Mouse (Mus musculus) lung, embryonic 16.5 days (tissue): ENCODE results near the gene Tlnrd1. TPM values are rescaled to one million over a fixed set of nuclear protein-coding genes. Genes with fewer than 3 reads are reported as not detected.
A peak's percentile ranks its signal among the peaks of the same experiment; 100 is the strongest.

Source experiments
- ATAC-seq: fragments of 200-750 bp; cut with Nextera tagmentation; 2 replicates; pipeline ENCODE4 v1.8.0; 2017; ENCODE audit warnings: low read depth, mild to moderate bottlenecking, moderate library complexity
- H3K27ac ChIP-seq: fragments of 300-500 bp; sonication (generic); 2 replicates; pipeline ENCODE4 v1.5.1; 2014; ENCODE audit warnings: mild to moderate bottlenecking, control low read depth, low read length
- H3K27me3 ChIP-seq: fragments of 300-500 bp; sonication (generic); 2 replicates; pipeline ENCODE4 v1.6.1; 2014; ENCODE audit warnings: low read depth, low read length, mixed read lengths; ENCODE audit not compliant: control insufficient read depth, insufficient read depth
- H3K36me3 ChIP-seq: fragments of 300-500 bp; sonication (generic); 2 replicates; pipeline ENCODE4 v1.6.1; 2014; ENCODE audit warnings: low read length; ENCODE audit not compliant: control insufficient read depth, insufficient read depth
- H3K4me1 ChIP-seq: fragments of 300-500 bp; sonication (generic); replicated peaks from 2 replicates; pipeline ENCODE4 v1.6.1; 2014; ENCODE audit warnings: low read length, mixed read lengths; ENCODE audit not compliant: control insufficient read depth, insufficient read depth
- H3K4me2 ChIP-seq: fragments of 300-500 bp; sonication (generic); 2 replicates; pipeline ENCODE4 v1.6.1; 2014; ENCODE audit warnings: low read depth, low read length, control low read depth
- H3K4me3 ChIP-seq: fragments of 300-500 bp; sonication (generic); 2 replicates; pipeline ENCODE4 v1.5.1; 2014; ENCODE audit warnings: mild to moderate bottlenecking, low read length, control low read depth
- H3K9ac ChIP-seq: fragments of 300-500 bp; sonication (generic); 2 replicates; pipeline ENCODE4 v1.6.1; 2014; ENCODE audit warnings: low read length, control low read depth
- H3K9me3 ChIP-seq: fragments of 300-500 bp; sonication (generic); 2 replicates; pipeline ENCODE4 v1.6.1; 2016; ENCODE audit warnings: low read length; ENCODE audit not compliant: control insufficient read depth
- WGBS: fragments of 180-500 bp; shearing (Covaris S2); extraction: QIAGEN DNeasy Blood & Tissue Kit; methylation state at CpG from one replicate; pipeline ENCODE4 v1.1.7; 2014; 5-methylcytosine and 5-hydroxymethylcytosine counted together
- polyA plus RNA-seq: library from polyadenylated mRNA; unstranded; fragments of >200 nt; fragmentation: Nextera tagmentation; extraction: Ambion mirVana; gene quantifications from 2 replicates; pipeline ENCODE4 v1.2.1, GENCODE M21; 2015

The Tlnrd1 gene
- polyA plus RNA-seq, 1 experiment from 2014 or later: 10.5 TPM

GRCm38 (mm10) chr7:83886366-83887129 lies 2.4 kb upstream of the Tlnrd1 start:
- H3K27ac ChIP-seq: no peak overlapping the region

GRCm38 (mm10) chr7:83885835-83886234 lies 1.7 kb upstream of the Tlnrd1 start:
- peak overlapping the region; percentile 99 for H3K27ac ChIP-seq
- no peaks in the 10 kb centered on the region for H3K9me3 ChIP-seq
- ATAC-seq: no peak
- H3K4me1 ChIP-seq: peaks cover 30% of the 10 kb centered on the region
- no peak overlapping the region for H3K4me3 ChIP-seq
- no peak overlapping the region for H3K9ac ChIP-seq
- H3K27me3 ChIP-seq: no peaks in the 10 kb centered on the region
- H3K4me2 ChIP-seq: no peak overlapping the region
- 49% methylated on average over 4 of the region's 4 CpGs for WGBS
- H3K36me3 ChIP-seq: peaks cover 3% of the 10 kb centered on the region; the same call in 1 of the 2 replicates

More at GRCm38 (mm10) chr7:83886366-83887129, 2.4 kb upstream of the Tlnrd1 start:
- peaks cover 26% of the 10 kb centered on the region for H3K4me1 ChIP-seq
- no peak overlapping the region for H3K4me3 ChIP-seq
- no peaks in the 10 kb centered on the region for H3K27me3 ChIP-seq
- no peaks in the 10 kb centered on the region for H3K9me3 ChIP-seq
- no peak for ATAC-seq
- 91% methylated on average over 6 of the region's 6 CpGs for WGBS
- peaks cover 3% of the 10 kb centered on the region; the same call in 1 of the 2 replicates for H3K36me3 ChIP-seq
- H3K4me2 ChIP-seq: no peak overlapping the region
- no peak overlapping the region for H3K9ac ChIP-seq

DNA sequence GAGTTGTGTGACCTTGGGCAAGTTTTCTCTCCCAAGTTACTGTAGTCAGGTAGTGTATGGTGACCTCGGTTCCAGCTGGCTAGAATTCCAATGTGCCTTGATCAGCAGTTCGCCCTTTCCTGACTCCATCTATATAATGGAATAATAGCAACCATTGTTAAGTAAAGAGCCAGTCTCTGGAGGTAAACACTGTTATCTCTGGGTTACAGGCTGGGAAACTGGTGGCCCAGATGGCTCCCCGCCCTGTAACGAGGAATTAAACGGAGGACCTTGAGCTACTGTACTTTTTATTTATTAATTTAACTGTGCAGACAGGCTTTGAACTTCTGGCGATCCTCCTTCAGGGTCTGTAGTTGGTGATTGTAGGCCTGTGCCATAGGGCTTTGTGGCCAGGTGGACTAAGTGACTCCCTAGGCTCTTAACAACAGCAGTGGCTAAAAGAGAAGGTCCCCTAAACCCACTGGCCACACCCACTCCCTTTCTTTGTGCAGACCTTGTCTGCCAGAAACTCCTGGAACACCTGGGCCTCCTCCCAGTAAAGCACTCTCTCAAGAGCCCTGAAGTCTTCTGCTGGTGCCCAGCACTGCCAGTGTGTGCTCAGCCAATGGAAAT lies 922 bp upstream of the Tlnrd1 start:
- ATAC-seq: peak; percentile 5; the same call in 1 of the 2 replicates
- H3K4me3 ChIP-seq: peak overlapping the region; percentile 85
- no peaks in the 10 kb centered on the region for H3K9me3 ChIP-seq
- peaks cover 36% of the 10 kb centered on the region for H3K4me1 ChIP-seq
- H3K9ac ChIP-seq: peak overlapping the region; percentile 95
- peak overlapping the region; percentile 77 for H3K4me2 ChIP-seq
- peak overlapping the region; percentile 99 for H3K27ac ChIP-seq
- 24% methylated on average over 6 of the region's 6 CpGs for WGBS
- H3K27me3 ChIP-seq: no peaks in the 10 kb centered on the region
- H3K36me3 ChIP-seq: peaks cover 3% of the 10 kb centered on the region; the same call in 1 of the 2 replicates

DNA sequence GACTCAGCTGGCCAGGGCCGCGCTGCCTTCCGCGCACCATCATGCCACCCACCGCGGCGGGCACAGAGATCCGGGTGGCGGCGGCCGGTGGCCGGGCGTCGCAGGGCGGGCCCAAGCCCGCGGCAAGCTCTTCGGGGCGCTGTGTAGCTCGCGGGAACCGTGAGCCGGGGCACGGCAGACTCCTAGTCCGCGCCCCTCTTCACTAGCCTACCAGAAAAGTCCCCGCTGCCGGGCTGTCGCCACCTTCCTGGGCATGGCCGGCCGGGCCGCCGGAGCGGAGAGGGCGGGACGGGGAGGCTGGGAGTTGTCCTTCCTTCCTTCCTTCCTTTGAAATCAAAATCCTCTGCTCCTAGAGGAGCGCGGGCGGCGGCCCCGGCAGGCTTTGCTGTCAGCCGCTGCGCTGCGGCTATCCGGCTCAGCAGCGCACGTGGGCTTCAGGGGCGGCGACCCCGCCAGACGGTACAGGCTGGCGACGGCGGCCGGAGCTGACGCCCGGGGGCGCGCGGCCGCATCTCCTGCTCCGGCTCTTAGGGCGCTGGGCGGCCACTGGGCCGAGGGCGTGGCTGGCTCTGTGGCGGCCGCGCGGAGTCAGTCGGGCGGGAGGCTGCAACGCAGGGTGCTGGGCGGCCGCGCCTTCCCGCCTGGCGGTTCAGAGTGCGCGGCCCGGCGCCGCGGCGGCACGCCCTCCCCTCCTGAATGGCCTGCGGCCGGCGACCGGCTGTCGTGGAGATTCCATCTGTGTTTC lies 657 bp downstream of the Tlnrd1 start:
- peaks cover 47% of the 10 kb centered on the region for H3K4me1 ChIP-seq
- peak overlapping the region; percentile 77 for H3K4me2 ChIP-seq
- H3K9me3 ChIP-seq: no peaks in the 10 kb centered on the region
- H3K27me3 ChIP-seq: no peaks in the 10 kb centered on the region
- 0% methylated on average over 90 of the region's 91 CpGs for WGBS
- H3K36me3 ChIP-seq: peaks cover 3% of the 10 kb centered on the region; the same call in 1 of the 2 replicates
- peak overlapping the region; percentile 95 for H3K9ac ChIP-seq
- peak overlapping the region; percentile 85 for H3K4me3 ChIP-seq
- H3K27ac ChIP-seq: peak overlapping the region; percentile 99
- peak; percentile 83 for ATAC-seq

DNA sequence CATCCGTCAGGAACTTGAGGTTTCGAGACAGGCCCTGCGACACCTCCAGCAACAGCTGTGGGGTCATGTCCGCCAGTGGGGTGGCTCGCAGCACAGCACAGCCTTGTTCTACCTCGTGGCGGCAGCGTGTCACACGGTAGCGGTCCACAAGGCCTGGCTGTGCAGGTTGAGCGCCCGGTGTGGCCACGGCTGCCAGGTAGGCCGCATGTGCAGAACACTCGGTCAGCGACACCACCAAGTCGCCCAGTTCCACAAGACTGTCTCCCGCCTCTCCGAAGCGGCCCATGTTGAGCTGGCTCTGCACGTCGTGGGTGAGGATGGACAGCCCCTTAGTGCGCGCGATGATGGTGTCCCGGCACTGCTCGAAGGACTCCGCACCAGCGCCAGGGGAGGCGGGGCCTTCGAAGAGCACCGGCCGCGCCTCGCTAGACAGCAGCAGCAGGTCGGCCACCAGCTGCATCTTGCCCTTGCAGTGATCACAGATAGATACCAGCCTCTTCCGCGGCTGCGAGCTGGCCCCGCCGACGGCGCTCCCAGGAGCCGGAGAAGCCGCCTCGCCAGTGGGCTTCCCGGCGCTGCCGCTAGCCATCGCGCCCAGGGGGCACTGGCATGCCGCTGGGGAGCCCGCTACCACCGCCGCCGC lies 1.4 kb downstream of the Tlnrd1 start:
- peak overlapping the region; percentile 85 for H3K4me3 ChIP-seq
- peaks cover 52% of the 10 kb centered on the region for H3K4me1 ChIP-seq
- H3K36me3 ChIP-seq: peaks cover 3% of the 10 kb centered on the region; the same call in 1 of the 2 replicates
- 8% methylated on average over 51 of the region's 56 CpGs for WGBS
- peak overlapping the region; percentile 99 for H3K27ac ChIP-seq
- H3K27me3 ChIP-seq: no peaks in the 10 kb centered on the region
- peak; percentile 24 for ATAC-seq
- peak overlapping the region; percentile 95 for H3K9ac ChIP-seq
- no peaks in the 10 kb centered on the region for H3K9me3 ChIP-seq
- H3K4me2 ChIP-seq: peak overlapping the region; percentile 77

GRCm38 (mm10) chr7:83882150-83882632 lies 1.9 kb downstream of the Tlnrd1 start:
- Histone ChIP-seq H3K4me1 (peaks cover 52% of the 10 kb centered on the region), H3K9me3 (no peaks in the 10 kb centered on the region), H3K36me3 (peaks cover 6% of the 10 kb centered on the region; the same call in 1 of the 2 replicates), H3K9ac (peak overlapping the region; percentile 95), H3K27me3 (no peaks in the 10 kb centered on the region), H3K27ac (peak overlapping the region; percentile 33), H3K4me2 (peak overlapping the region; percentile 77), H3K4me3 (peak overlapping the region; percentile 85)
- ATAC-seq: no peak
- 63% methylated on average over 35 of the region's 35 CpGs for WGBS

DNA sequence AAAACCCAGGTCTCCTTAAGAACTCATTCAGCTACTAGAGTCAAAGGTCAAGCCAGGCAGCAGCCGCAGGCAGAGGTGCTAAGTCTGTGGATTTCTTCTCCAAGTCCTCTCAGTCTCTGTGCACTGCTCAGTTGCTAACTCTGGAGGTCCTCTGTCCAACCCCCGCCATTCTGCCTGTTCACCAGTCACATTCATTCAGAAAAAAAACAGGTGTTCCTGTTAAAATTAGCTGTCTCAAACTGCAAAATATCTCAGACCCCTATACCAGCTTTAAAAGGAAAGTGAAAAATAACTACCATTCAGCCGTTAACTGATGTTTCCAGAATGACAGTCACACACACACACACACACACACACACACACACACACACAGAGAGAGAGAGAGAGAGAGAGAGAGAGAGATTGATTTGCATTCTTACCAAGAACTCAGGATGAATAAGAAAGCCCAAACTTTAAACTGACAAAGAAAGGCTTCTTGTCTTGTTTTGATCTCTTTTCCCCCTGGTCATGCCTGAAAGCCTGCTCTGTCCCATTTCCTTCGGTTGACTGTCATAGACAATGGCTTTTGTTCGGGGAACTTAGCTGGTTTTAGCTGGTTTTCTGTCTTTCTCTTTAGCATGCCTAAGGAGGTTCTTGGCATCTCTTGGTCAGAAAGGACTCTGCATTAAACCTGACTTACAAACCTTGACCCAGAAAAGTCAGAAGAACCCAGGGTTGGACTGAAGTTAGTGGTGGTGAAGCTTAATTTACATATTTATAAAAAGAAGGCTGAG lies 5.2 kb downstream of the Tlnrd1 start:
- Histone ChIP-seq H3K27ac (no peak overlapping the region), H3K9me3 (no peaks in the 10 kb centered on the region), H3K36me3 (peaks cover 11% of the 10 kb centered on the region; the same call in 1 of the 2 replicates), H3K27me3 (no peaks in the 10 kb centered on the region), H3K4me3 (no peak overlapping the region), H3K4me1 (peaks cover 47% of the 10 kb centered on the region), H3K4me2 (peak overlapping the region; percentile 25), H3K9ac (no peak overlapping the region; the same call in 1 of the 2 replicates)
- 21% methylated on average over 5 of the region's 5 CpGs for WGBS
- no peak for ATAC-seq

DNA sequence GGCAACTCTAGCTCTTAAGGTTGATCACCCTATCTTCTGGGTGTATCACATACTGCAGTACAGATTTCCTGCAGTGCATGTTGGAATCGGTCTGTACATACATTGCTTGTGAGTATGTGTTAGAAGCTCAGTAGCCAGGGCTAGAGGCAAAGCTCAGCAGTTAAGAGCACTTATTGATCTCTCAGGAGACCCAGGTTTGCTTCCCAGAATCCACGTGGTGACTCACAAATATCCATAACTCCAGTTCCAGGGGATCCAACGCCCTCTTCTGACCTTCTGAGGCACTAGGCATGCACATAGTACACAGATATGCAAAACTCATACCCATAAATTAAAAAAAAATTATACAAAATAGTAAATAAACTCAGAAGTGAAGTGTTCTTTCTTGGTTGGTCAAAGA lies 7.0 kb downstream of the Tlnrd1 start:
- 57% methylated on average over 3 of the region's 3 CpGs for WGBS

More for the DNA sequence above, 7.0 kb downstream of the Tlnrd1 start:
- ATAC-seq: no peak
- Histone ChIP-seq H3K27me3 (no peaks in the 10 kb centered on the region), H3K4me3 (no peak overlapping the region), H3K4me2 (no peak overlapping the region), H3K4me1 (peaks cover 42% of the 10 kb centered on the region), H3K27ac (no peak overlapping the region), H3K36me3 (peaks cover 9% of the 10 kb centered on the region; the same call in 1 of the 2 replicates), H3K9ac (no peak overlapping the region), H3K9me3 (no peaks in the 10 kb centered on the region)
